Mouse (Mus musculus): Measurements from ENCODE around the gene Mplkip. TPM values are rescaled to one million over a fixed set of nuclear protein-coding genes. Genes with fewer than 3 reads are reported as not detected.

The Mplkip gene
- polyA plus RNA-seq, 1 experiment from 2014 or later, result 59.5 TPM

DNA sequence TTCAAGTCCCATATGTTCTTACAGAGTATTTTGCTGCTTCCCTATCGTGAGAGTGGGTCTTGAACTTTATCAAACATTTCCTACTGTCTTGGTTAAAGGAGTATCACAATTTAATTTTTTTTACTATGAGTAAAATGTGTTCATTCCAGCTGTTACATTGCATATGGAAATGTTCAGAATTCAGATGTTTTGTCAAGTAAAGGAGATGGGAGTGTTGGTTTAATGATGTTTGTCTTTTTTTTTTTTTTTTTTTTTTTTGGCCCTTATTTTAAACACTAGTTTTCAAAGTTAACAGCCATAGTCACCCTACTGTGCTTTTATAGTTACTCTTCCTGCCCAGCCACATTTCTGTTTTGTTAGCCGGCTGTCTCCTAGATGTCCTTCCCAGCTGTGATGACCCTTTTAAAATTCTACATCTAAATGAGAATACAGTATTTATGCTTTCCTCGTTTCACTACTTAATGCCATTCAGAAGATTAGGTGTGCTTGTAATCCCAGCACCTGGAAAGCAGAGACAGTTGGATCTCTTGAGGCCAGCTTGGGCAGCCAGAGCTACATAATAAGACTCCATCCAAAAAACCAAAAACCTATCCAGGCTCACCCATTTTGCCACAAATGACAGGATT is 5.2 kb downstream of the Mplkip start:
- Histone ChIP-seq H3K9me3 (ENCODE audit: control insufficient read depth, low read length) (no peaks in the 10 kb centered on the region), H3K27me3 (ENCODE audit: control insufficient read depth, insufficient read depth, low read length) (no peaks in the 10 kb centered on the region), H3K9ac (ENCODE audit: low read length) (no peak overlapping the region), H3K4me2 (no peak overlapping the region), H3K27ac (ENCODE audit: low read depth, low read length) (no peak overlapping the region), H3K36me3 (ENCODE audit: control insufficient read depth, insufficient read depth, low read length) (no peaks in the 10 kb centered on the region), H3K4me3 (ENCODE audit: low read depth, low read length) (no peak overlapping the region), H3K4me1 (ENCODE audit: control insufficient read depth, insufficient read depth, low read length) (0 out of 2 replicates have a peak, but pooled peaks cover 4% of the 10 kb centered on the region)
- ATAC-seq (ENCODE audit: low FRiP score) (no peak), DNase-seq (ENCODE audit: low spot score, missing footprints) (no peak)
- 88% methylated on average over 3 of the region's 3 CpGs for WGBS

DNA sequence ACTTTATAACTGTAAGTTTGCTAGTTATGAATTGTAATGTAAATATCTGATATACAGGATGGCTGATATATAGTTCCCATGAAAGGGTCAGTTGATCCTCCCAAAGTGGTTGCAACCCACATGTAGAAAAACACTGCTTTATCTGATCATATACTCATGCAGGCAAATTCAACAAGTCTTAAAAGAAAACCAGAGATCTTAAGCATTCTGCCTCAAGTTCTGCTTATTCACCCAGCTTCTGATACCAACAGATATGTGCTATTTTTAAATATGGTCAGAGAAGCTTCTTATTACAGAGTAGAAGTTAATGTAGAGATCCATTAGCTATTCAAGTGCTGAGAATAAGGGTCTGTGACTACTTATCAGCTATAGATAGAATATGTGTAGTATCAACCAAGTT is 6.3 kb downstream of the Mplkip start:
- Histone ChIP-seq H3K27me3 (ENCODE audit: control insufficient read depth, insufficient read depth, low read length) (no peaks in the 10 kb centered on the region), H3K4me3 (ENCODE audit: low read depth, low read length) (no peak overlapping the region), H3K9me3 (ENCODE audit: control insufficient read depth, low read length) (no peaks in the 10 kb centered on the region), H3K9ac (ENCODE audit: low read length) (no peak overlapping the region), H3K36me3 (ENCODE audit: control insufficient read depth, insufficient read depth, low read length) (no peaks in the 10 kb centered on the region), H3K27ac (ENCODE audit: low read depth, low read length) (no peak overlapping the region), H3K4me2 (no peak overlapping the region), H3K4me1 (ENCODE audit: control insufficient read depth, insufficient read depth, low read length) (0 out of 2 replicates have a peak, but pooled peaks cover 2% of the 10 kb centered on the region)
- DNase-seq (ENCODE audit: low spot score, missing footprints), result no peak
- no peak for ATAC-seq (ENCODE audit: low FRiP score)

DNA sequence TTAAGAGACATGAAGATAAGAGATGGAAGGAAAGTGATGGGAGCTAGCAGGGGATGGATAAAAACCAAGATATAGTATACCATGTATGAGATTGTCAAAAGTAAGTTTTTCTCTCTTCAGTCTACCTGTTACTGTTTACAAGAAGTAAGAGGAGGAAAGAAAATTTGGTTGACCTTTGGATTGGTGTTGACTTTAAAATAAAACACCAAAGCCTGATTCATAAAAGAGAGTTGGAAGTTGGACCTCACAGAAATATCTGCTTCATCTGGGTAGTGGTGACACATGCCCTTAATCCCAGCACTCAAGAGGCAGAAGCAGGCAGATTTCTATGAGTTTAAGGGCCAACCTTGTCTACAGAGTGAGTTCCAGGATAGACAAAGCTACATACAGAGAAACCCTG is 7.3 kb downstream of the Mplkip start:
- no peaks in the 10 kb centered on the region for H3K36me3 ChIP-seq (ENCODE audit: control insufficient read depth, insufficient read depth, low read length)
- DNase-seq (ENCODE audit: low spot score, missing footprints), result no peak
- no peak overlapping the region for H3K27ac ChIP-seq (ENCODE audit: low read depth, low read length)
- 0 out of 2 replicates have a peak, but pooled peaks cover 2% of the 10 kb centered on the region for H3K4me1 ChIP-seq (ENCODE audit: control insufficient read depth, insufficient read depth, low read length)
- H3K9ac ChIP-seq (ENCODE audit: low read length), result no peak overlapping the region
- no peak overlapping the region for H3K4me3 ChIP-seq (ENCODE audit: low read depth, low read length)
- no peak for ATAC-seq (ENCODE audit: low FRiP score)
- no peak overlapping the region for H3K4me2 ChIP-seq
- H3K27me3 ChIP-seq (ENCODE audit: control insufficient read depth, insufficient read depth, low read length), result no peaks in the 10 kb centered on the region
- no peaks in the 10 kb centered on the region for H3K9me3 ChIP-seq (ENCODE audit: control insufficient read depth, low read length)

DNA sequence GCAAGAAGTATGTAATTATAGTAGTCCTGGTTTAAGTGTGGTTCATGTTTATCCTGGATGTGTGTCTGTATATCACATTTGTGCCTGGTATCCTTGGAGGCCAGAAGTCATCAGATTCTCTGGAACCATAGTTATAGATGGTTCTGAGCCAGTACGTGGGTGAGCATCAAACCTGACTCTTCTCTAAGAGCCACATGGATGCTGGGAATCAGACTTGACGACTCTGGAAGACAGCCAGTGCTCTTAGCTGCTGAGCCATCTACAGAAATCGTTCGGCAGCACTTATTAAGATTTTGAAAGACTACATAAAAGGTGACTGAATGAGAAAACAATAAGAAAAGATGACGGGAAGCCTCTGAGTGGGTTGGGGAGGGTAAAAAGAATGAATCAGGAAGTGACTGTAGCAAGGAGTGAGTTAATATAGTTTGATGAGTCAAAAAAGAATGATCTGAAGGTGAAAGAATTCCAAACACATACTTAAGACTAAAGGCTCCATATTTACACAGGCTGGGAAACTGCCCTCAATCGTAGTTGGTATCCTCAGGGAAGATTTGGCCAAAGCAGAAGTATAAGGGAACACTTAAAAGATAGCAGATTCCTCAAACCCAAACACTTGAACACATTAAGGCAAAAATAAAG is 10.3 kb downstream of the Mplkip start:
- ATAC-seq (ENCODE audit: low FRiP score), result no peak
- Histone ChIP-seq H3K27ac (ENCODE audit: low read depth, low read length) (no peak overlapping the region), H3K27me3 (ENCODE audit: control insufficient read depth, insufficient read depth, low read length) (no peaks in the 10 kb centered on the region), H3K4me1 (ENCODE audit: control insufficient read depth, insufficient read depth, low read length) (no peaks in the 10 kb centered on the region), H3K9ac (ENCODE audit: low read length) (no peak overlapping the region), H3K36me3 (ENCODE audit: control insufficient read depth, insufficient read depth, low read length) (no peaks in the 10 kb centered on the region), H3K4me3 (ENCODE audit: low read depth, low read length) (no peak overlapping the region), H3K9me3 (ENCODE audit: control insufficient read depth, low read length) (no peaks in the 10 kb centered on the region), H3K4me2 (no peak overlapping the region)
- WGBS, result 91% methylated on average over 6 of the region's 6 CpGs
- peak; percentile 47 for DNase-seq (ENCODE audit: low spot score, missing footprints)

DNA sequence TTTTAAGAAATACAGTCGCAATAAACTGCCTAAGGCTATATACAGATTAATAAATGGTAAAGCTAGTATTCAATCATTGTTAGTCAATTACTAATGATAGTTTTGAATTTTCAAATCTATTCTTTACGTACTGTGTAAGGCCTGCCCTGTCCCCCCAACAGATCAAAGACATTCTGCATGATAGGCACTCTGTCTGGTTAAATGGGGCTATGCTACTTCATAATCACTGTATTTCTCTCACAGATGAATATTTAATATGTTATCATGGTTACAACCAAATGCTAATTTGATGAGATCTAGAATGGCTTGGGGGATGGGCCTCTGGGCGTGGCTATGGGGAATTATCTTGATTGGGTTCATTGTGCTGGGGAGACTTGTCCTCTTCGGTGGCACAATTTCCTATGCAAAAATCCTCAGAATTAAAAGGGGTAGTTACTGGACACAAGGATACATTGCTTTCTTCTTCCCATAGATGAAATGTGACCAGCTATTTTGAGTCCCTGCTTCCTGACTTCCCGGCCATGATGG is 13.9 kb downstream of the Mplkip start:
- DNase-seq (ENCODE audit: low spot score, missing footprints) (peak; percentile 66), ATAC-seq (ENCODE audit: low FRiP score) (no peak)
- Histone ChIP-seq H3K4me3 (ENCODE audit: low read depth, low read length) (no peak overlapping the region), H3K4me2 (no peak overlapping the region), H3K27ac (ENCODE audit: low read depth, low read length) (no peak overlapping the region), H3K9ac (ENCODE audit: low read length) (no peak overlapping the region), H3K27me3 (ENCODE audit: control insufficient read depth, insufficient read depth, low read length) (no peaks in the 10 kb centered on the region), H3K9me3 (ENCODE audit: control insufficient read depth, low read length) (no peaks in the 10 kb centered on the region), H3K4me1 (ENCODE audit: control insufficient read depth, insufficient read depth, low read length) (no peaks in the 10 kb centered on the region), H3K36me3 (ENCODE audit: control insufficient read depth, insufficient read depth, low read length) (no peaks in the 10 kb centered on the region)
- 87% methylated on average over 5 of the region's 5 CpGs for WGBS

GRCm38 (mm10) chr13:17717357-17717756 is 22.4 kb downstream of the Mplkip start:
- DNase-seq (ENCODE audit: low spot score, missing footprints) (no peak), ATAC-seq (ENCODE audit: low FRiP score) (no peak)
- Histone ChIP-seq H3K27me3 (ENCODE audit: control insufficient read depth, insufficient read depth, low read length) (no peaks in the 10 kb centered on the region), H3K9me3 (ENCODE audit: control insufficient read depth, low read length) (no peaks in the 10 kb centered on the region), H3K4me1 (ENCODE audit: control insufficient read depth, insufficient read depth, low read length) (no peaks in the 10 kb centered on the region), H3K9ac (ENCODE audit: low read length) (no peak overlapping the region), H3K36me3 (ENCODE audit: control insufficient read depth, insufficient read depth, low read length) (peaks cover 9% of the 10 kb centered on the region), H3K27ac (ENCODE audit: low read depth, low read length) (no peak overlapping the region), H3K4me2 (no peak overlapping the region), H3K4me3 (ENCODE audit: low read depth, low read length) (no peak overlapping the region)
- 94% methylated on average over 1 of the region's 1 CpGs for WGBS

- Histone ChIP-seq H3K27me3 (ENCODE audit: control insufficient read depth, insufficient read depth, low read length) (no peaks in the 10 kb centered on the region), H3K27ac (ENCODE audit: low read depth, low read length) (no peak overlapping the region), H3K9me3 (ENCODE audit: control insufficient read depth, low read length) (no peaks in the 10 kb centered on the region), H3K4me3 (ENCODE audit: low read depth, low read length) (no peak overlapping the region), H3K4me1 (ENCODE audit: control insufficient read depth, insufficient read depth, low read length) (no peaks in the 10 kb centered on the region), H3K9ac (ENCODE audit: low read length) (no peak overlapping the region), H3K4me2 (no peak overlapping the region), H3K36me3 (ENCODE audit: control insufficient read depth, insufficient read depth, low read length) (0 out of 2 replicates have a peak, but pooled peaks cover 3% of the 10 kb centered on the region)
- DNase-seq (ENCODE audit: low spot score, missing footprints) (no peak), ATAC-seq (ENCODE audit: low FRiP score) (no peak)
- 95% methylated on average over 4 of the region's 4 CpGs for WGBS
These were observed 32.9 kb downstream of the Mplkip start for GRCm38 (mm10) chr13:17727922-17728321.

GRCm38 (mm10) chr13:17728798-17729197 is 33.8 kb downstream of the Mplkip start:
- Histone ChIP-seq H3K27me3 (ENCODE audit: control insufficient read depth, insufficient read depth, low read length) (no peaks in the 10 kb centered on the region), H3K36me3 (ENCODE audit: control insufficient read depth, insufficient read depth, low read length) (0 out of 2 replicates have a peak, but pooled peaks cover 3% of the 10 kb centered on the region), H3K9me3 (ENCODE audit: control insufficient read depth, low read length) (no peaks in the 10 kb centered on the region), H3K4me3 (ENCODE audit: low read depth, low read length) (no peak overlapping the region), H3K4me2 (no peak overlapping the region), H3K27ac (ENCODE audit: low read depth, low read length) (no peak overlapping the region), H3K9ac (ENCODE audit: low read length) (no peak overlapping the region), H3K4me1 (ENCODE audit: control insufficient read depth, insufficient read depth, low read length) (no peaks in the 10 kb centered on the region)
- WGBS, result 96% methylated on average over 3 of the region's 3 CpGs
- no peak for ATAC-seq (ENCODE audit: low FRiP score)
- DNase-seq (ENCODE audit: low spot score, missing footprints), result no peak
